Mouse (Mus musculus) fibroblast of lung, adult 2 months (primary cell): ENCODE results near the gene Mcrip1.
"Not testable (repeated sequence)": the region's sequence is repeated elsewhere in the genome, so short reads cannot be mapped to it uniquely, and the experiment has no call there.

Source experiments
- DNase-seq: peaks from one replicate; pipeline ENCODE4 v3.0.0-alpha.2; 2011; ENCODE audit warnings: low read depth

Gene Mcrip1

DNA sequence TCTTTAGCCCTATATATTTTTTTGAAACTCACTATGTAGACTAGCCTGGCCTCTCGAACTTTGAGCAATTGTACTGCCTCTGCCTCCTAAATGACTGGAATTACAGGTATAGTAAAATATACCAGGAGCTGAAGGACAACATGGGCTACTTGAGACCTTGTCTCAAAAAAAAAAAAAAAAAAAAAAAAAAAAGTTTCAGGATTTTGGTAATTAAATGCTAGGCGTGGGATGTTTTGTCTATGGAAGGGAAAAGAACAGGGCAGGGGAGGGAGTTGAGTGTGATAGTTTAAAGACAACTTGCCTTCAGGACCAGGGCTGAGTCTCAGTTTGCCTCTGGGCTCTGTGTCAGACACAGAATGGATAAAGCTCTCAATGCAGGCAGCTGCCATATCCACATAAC lies 25.5 kb upstream of the Mcrip1 start:
- DNase-seq = no peak

DNA sequence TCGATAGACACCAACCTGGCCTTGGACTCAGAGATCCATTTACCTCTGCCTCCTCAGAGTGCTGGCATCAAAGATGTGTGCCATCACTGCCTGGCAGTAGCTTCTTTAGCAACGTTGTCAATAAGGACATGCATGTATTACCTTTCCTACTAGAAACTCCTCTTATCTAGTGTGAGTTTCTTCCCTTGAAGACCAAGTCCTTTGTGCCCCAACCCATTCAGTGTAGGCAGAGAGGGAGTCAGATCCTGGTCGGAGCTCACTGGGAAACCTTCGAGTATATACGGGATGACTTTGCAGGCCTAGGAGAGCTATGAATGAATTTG lies 24.7 kb upstream of the Mcrip1 start:
- no peak for DNase-seq

DNA sequence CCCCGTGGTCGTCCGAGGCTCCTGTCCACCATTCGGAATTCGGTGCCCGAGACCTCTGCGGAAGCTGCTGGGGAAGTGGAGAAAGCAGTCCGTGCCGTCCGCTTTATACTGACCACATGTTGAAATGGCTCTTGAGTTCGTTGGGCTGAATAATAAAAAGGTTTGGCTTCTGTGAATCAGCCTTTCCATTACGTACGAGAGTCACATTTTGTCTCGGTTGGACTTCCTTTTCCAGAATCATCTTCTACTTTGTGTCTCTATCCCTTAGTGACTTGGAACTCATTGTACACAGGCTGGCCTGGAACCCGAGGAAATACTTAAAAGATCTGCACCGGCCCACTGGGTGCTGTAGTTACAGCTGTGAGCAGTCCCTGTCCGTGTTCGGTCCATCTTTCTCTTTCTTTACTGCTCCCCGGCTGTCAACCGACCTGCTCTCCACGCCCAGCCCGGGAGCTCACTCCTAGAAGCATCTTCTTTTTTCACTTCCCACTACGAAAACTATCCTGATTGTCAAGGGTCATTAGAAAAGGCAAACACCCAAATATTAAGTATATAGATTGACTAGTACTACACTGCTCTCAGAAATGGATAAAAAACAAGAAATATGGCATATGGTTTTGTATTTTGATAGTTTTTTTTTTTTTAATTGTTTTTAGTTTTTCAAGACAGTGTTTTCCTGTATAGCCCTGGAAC lies 24.2 kb upstream of the Mcrip1 start:
- no peak for DNase-seq

DNA sequence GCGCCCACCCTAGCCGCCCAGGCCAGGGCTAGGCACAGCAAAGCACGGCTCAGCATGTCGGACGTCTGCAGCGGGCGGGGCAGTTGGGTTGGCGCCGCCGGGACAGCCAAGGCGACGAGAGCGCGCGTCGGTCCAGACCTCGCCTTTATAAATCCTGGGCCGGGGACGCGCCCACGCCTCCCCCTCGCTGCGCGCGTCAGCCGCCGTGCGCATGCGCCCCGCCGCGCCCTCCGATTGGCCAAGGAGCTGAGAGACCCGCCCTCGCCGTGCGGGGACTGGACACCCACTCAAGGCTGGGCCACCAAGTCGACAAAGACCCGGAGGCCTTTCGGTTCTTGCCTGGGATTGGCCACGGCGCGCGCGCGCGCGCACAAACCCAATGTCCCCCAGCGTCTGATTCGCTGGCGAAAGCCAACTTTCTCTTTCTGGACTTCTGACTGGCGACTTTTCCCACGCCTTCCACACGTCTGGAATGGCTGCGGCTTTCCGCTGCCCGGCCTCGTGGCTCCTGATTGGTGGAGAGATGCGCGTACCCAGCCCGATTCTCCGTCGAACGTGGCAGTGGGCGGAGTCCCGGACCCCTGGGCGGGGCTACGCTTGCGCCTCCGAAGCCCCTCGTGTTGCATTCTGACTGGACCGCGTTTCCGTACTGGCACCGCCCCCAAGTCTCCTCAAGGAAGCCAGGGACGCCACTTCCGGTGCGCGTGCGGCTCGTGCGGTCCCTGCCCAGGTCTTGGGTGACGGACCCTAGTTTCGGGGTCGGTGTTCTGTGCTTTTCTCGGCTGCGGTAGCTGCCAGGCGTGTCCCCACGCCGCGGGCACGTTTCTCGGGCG lies 23.4 kb upstream of the Mcrip1 start, which contains the start of gene P4hb:
Gene P4hb, minus strand, starts transcription at position 502 of the 833 bp plus-strand sequence.
- peak; percentile 100 for DNase-seq

DNA sequence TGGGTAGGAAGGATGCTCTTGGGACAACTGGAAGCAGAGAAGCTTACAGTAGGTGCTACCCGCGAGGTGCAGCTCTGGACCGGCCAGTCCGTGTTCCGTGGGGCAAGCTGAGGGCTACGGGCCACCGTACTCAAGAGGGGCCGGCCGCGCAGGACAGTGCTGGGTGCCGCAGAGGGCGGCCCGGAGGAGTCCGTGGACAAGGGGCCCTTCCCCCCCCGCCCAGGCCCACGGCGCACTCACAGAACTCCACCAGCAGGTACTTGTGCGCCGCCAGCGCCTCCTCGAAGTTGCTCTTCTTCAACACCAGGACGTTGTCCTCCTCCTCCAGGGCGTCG lies 22.9 kb upstream of the Mcrip1 start:
- no peak for DNase-seq

DNA sequence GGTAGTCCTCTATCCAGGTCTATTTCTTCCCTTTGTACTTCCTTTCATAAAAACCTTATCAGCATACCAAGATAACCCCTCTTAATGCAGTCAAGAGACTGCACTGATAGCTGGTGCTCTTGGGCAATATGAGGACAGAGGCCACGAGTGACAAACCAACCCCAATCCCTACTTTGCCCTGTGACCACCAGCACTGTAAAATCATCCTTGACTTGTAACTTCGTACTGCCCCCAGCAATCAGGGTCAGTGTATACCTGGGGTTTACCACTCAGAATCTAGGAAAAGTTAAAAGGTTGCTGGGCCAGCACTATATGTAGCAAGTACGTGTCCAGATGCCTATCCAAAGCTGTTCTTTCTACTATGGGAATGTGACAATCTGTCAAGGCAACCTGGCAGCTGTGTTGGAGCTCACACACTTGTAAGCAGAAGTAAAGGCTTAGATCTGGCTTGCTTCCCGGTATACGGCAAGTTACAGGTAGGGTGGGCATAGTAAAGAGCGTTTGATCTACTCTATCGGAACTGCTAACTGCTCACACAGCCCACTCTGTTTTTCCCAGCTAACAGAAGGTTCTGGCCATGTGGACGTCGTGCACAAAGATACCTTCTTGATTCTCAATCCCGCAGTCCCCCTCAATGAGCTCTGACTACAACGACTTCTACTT lies 22.4 kb upstream of the Mcrip1 start:
- DNase-seq = no peak

DNA sequence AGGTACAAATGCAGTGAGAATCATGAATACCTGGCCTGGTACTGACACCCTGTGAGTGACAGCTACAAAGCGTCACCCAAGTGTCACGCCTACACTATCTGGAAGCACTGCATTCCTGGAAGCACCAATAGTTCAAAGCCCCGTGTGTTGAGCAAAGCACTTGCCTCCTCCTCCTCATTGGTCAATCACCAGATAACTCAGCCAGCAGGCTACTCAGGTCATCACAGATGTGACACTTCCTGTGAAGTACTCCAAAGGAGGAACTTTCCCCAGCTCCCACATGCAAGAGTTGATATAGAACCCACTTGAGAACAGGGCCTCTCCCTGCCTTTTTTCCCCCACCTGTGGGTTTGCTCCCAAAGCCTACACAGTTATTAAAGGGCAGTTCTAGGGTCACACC lies 21.6 kb upstream of the Mcrip1 start:
- DNase-seq = no peak

DNA sequence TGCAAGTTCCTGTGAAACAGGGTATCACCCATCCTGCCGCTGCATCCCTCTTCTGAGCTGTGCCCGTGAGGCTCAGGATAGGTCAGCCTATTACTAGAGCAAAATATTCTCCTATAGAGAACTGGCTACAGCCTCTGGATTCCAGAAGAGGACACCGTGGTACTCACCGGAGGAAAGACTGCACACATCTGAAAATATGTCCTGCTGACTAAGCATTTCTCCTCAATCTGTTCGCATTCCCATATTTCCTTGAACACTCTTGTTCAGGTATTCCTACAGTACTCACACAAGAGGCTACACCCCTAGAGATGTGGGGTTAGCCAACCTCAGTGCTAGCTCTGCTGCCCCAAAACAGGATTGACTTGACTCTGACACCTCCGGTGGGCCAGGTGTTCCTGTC lies 18.8 kb upstream of the Mcrip1 start:
- DNase-seq = no peak

DNA sequence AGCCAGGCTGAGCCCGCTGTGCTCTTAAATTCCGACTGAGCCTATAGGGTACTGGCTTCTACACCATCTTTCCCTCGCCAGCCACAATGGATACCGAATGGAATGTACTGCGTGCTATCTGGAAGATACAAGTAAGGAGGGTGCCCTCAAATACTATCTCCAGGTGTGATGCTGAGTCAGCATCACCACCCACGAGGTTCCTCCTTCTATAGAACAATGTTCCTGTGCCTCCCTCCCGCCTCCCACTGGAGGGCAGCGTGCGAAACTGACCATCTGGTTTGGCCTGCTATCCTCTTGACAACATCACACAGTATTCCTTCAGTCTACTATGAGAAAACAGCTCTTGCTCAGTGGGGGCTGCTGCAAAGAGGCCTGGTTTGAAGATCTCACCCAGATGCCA lies 15.6 kb upstream of the Mcrip1 start:
- DNase-seq = no peak

DNA sequence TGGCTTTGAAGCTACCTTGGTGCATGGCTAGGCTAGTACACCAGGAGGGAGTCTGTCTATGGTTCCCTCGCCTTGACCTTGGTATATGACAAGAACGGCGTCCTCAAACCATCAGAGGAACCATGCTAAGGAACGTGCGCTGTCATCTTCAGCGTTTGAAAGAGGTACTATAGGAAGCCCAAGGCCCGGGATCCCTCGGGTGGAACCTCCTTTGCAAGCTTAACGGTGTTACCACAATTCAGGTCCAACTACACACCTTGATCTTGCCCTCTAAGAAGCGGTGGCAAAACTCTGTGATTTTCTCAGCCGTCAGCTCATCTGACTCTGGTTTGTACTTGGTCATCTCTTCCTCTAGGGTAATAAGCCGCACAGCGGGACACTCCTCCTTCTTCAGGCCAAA lies 13.4 kb upstream of the Mcrip1 start:
- DNase-seq = no peak

DNA sequence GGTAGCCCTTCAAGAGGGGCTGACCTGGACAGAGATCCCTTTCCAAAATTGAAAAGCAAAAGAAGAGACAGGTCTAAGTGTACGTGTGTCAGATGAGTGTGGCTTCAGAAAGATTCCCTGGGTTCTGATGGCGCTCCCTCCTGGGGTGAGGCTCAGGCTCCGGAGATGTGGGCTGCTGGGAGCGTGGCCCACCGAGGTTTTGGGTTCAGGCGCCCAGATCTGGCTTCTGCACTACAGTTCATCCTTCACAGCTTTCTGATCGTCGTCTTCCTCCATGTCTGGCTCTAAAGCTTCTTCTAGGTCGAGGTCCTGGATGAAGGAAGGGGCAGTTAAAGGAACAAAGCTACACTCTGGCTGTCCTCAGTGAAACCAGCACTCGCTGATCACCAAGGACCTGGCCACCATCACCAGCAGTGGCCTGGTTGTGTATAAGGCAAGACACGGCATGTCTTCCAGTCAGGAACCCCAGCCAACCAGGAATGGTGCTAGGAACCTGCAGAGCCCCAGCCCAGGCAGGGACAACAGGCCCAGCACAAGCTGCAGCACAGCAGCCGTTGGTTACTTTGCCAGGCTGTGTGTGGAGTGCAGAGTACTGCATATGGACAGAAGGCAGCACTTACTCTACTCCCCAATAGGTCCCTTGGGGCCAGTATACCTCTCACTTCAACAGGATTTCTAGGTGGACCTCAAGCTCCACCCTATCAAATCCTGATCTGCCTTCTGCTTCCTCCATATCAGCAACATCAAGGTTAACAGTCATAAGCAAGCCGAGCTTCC lies 11.6 kb upstream of the Mcrip1 start:
- no peak for DNase-seq

DNA sequence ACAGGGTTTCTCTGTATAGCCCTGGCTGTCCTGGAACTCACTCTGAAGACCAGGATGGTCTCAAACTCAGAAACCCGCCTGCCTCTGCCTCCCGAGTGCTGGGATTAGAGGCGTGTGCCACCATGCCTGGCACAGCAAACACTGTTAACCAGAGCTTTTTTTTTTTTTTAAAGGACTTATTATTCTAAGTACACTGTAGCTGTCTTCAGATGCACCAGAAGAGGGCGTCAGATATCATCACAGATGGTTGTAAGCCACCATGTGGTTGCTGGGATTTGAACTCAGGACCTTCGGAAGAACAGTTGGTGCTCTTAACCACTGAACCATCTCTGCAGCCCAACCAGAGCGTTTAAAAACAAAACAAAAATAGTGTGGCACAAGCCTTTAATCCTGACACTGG lies 9.3 kb upstream of the Mcrip1 start:
- not testable (repeated sequence) for DNase-seq

DNA sequence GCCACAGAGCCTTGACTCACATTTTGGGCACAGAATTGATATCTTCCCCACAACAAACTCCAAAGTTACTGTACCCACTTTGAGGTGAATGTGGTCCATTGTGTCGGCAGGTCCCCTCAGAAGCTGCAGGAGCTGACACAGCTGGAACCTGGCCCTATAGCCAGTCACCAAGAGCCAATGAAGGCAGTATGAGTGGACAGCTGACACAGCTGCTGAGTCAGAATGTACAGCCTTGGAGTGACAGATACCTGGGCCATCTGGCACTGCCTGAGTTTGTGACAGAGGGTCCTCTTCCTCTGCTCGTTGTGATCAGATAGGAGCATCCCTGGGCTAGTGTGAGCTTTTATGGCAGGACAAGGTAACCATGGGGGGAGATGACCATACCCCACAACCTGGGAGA lies 5.7 kb upstream of the Mcrip1 start:
- no peak for DNase-seq

DNA sequence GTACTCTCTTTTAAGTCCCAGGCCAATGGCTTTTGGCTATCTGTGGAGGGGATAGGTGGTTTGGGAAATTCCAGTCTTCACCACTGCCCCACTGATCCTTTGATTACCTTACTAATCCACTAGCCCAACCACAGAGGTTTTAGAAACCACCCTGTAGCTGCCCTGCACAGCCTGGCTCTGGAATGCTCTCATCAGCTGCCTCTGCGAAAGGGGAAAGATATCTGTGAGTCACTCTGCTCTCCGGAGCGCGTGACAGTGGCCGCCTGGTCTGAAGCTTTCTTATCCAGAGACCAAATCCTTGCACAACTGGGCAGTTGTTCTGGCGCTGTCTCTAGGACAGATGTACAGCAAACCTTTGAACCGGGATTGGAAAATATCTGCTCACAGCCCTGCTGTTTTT lies 5.3 kb upstream of the Mcrip1 start:
- DNase-seq = peak; percentile 66

DNA sequence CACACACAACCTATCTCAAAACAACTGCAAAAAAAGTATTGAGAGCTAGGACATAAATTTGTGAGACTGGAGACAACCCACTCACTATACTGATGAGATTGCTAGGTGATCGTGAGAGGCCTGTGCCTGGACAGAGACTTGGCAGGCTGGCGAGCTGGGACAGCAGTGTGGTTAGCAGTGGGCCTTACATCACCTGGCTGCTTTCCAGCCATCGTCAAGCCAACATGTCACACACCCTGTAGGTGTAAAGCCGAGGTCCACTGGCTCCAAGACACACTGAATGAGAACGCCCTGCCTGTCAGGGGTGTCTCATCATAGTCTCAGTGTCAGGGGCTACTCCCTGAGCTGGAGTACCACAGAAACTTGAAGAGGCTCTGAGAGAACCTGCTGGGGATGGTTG lies 3.2 kb upstream of the Mcrip1 start:
- DNase-seq = no peak

DNA sequence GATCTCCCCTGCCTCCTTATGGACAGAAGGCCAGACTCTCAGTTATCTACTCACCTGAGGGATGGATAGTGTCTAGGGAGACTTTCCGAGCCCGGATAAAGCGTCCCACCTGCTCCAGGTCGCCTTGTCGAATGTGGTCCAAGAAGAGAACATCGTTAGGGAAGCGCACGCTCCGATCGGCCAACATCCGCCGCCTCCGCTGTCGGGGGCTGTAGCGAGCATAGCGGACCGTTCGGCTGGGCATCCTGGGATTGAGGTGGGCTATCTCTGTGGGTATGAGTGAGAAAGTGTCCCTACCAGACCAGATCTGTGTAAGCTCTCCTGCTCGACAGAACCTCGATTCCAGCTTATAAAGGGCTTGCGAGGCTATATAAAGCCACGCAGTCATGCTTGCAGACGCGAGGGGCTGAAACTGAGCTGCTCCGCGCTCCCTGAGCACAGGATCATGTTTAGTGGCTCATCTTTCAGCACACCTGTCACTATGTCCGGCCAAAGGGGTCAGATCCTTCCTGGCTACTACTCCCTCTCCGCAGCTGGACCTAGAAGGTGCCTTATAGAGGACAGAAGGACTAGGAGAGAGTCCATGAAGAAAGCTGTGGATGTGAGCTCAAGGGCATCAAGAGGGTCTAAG lies 1.4 kb upstream of the Mcrip1 start, which contains the start of gene Ppp1r27:
Gene Ppp1r27, minus strand, starts transcription at position 323 of the 631 bp plus-strand sequence.
- no peak for DNase-seq

DNA sequence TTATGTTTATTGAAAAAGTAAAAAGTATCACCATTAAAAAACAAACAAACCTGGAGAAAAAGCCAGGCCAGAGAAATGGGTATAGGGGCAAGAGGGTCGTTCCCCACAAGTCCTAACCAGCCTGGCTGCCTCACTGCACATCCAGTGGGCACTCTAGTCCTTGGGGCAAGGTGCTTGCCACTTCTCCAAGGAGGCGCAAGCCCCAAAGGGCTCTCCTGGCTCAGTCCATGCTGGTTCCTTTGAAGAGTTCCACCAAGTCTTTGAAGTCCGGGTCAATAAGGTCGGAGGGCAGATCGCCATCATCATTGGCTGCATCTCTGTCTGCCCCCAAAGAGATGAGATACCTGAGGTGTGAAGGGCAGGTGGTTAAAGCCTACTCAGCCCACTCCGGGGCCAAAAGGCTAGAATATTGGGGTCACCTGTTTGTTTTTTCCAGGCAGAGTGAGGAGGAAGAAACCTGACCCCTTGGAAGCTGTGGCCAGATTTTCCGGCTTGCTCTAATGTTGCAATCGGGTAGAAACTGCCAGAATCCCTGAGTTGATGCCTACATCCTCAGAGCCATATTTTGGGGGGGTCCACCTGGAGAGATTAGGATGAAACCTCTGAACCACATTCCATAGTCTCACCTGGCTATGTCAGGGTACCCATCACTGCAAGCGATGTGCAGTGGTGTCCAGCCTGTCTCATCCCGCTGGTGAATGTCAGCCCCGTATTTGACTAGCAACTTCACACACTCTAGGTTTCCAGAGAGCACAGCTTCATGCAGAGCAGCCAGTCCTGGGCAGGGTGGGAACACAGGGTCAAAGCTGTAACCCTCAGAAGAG lies 671 bp upstream of the Mcrip1 start:
- DNase-seq = no peak

DNA sequence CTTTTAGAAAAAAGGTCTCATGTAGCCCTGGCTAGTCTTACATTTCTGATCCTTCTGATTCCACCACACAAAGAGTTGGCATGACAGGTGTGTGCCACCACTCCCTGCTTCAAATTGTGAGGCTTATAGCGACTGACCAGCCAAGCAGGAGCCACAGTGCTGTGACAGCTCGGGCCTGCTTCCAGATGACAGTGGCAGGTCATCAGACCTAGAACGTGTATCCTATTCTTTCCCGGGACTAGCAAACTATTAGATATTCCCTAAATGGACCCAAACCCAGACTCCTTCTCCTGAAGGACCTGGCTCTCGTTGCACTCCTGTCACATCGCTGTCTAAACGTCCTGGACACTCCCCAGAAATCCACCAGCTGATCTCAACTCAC lies 750 bp downstream of the Mcrip1 start:
- DNase-seq = no peak

DNA sequence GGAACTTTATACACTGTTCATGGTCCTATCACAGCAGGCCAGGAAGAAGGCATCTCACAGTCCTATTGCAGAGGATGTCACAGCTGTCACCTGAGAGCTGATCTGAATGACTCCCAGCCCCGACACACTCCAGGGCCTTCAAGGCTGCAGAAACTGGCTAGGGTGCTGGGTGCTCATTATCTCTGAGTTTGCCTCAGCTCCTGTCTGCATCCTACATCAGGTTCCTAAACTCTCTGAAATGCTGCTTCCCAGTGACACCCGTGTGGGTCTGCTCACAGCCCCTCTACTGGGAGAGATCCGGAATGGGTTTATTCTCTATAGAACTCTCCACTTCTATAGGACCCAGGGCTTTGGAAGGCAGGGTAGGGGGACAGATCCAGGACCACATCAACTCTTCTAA lies 1.3 kb downstream of the Mcrip1 start:
- DNase-seq = no peak

DNA sequence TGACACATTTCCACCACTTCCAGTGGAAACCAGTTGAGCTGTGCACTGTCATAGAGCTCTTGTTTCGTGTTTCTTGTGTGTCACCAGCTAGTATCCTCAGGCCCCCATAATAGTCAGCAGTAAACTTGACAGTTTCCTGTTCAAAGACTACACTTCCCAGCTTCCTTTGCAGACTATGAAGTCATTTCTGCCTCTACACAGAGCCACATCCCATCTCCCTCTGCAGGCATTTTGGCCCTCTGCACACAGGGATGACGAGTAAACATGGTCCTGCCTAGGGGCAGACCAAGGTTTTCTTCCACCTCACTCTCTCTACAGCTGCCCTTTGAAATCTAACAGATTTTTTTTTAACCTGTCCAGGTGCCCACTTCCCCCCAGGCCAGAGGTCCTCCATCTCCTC lies 2.1 kb downstream of the Mcrip1 start:
- DNase-seq = no peak

DNA sequence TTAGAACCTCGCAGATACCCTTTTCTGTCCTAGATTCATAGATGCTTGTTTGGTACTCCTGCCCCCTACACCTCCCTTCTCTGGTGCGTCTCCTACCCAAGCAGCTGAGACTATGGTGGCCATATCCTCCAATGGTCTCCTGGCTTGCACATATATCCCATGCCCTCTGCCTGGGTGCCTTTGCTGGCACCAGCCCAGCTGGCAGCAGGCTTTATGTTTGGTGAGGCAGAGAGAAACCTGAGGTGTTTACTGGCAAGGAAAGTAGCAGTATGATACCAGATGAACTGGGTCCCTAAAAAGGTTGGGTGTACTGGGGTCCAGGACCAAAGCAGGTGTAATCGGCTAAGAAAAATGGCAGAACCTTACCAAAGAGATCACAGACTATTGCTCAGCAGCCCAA lies 3.6 kb downstream of the Mcrip1 start:
- no peak for DNase-seq
